Mouse (Mus musculus) thymus, adult 18-20 months (tissue): ENCODE results near the gene Btg2.

Source experiments
- DNase-seq, 2 experiments: peaks; one replicate each; pipeline ENCODE4 v3.0.0; 2022; ENCODE audit warnings: mixed read lengths in 2 of 2

Gene Btg2

DNA sequence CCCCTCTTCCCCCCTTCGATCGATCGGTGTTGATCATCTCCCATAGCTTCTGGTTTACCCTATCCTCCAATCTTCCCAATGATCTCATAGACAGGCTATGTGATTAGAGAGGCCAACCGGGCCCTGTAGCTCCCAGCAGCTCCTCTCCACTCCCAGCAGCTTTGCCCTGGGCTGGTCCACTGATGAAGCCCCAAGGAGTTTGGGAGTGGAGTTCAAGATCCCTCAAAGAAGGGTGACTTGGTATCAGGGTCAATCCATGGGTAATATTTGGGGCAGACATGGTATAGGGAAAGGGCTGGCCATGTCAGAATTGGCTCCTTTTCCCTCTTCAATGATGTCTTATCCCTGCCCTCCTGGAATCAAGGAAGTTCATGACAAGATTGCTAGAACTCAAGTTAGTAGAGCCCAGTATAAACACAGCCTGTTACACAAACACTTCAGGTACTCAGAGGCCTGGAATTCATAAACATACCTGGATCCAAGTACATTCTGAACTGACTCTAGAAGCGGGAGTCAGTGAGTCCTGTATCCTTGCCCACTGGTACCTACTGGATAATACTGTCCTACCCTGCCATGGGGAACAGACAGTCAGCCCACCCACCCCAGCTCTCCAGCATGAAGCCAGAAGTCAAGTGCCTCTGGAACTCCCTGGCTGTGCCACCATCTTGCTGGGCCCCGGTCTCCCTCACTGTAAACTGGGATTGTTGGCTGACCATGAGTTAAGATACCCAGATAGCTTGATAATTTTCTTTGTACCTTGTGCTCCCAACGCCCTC, 18.3 kb upstream of the Btg2 start:
- no peak for DNase-seq

DNA sequence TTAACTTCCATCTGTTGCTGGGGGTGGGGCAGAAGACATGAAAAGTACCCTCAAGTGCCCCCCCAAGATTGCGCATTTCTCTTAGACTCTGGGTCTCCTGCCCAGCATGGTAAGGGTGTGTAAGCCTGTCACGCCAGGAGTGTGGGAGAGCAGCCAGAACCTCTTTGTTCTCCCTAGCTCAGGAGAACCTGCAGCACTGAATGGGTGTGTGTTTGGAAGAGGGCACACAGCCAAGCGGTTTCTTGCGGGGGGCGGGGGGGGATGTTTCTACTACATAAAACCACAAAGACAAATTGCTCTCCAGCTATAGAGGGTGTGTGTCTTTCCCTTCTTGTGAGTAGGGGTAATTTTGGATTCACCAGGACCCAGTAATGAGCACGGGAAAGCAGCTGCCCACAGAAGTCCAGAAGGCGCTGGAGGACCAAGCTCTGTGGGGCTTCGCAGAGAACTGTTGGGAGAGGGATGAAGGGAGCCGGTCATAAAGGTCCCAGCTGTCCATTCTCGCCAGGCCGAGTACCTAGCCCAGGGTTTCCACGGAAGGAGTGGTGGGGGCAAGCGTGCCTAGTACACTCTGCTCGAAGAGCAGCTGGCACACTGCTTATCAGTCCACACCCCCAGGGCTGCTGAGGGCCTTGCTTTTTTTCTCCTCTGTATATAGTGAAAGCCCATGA, 17.5 kb upstream of the Btg2 start:
- no peak for DNase-seq

DNA sequence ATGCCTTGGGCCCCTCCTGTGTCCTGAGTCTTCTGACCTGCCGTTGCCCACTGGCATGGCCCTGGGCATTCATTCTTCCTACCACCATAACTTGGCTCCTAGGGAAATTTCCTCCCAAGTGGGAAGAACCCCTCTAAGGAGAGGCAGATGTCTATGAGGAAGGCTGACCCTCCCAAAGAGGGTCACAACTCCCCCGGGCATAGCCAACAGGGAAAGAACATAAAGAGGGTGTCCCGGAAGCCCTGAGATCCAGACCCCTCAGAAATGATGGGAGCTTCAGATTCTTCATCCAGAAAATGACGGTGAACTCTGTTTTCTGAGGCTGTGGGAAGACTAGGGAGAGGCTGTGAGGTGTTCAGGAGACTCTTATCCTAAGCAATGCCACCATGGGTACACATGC, 16.8 kb upstream of the Btg2 start:
- no peak for DNase-seq

DNA sequence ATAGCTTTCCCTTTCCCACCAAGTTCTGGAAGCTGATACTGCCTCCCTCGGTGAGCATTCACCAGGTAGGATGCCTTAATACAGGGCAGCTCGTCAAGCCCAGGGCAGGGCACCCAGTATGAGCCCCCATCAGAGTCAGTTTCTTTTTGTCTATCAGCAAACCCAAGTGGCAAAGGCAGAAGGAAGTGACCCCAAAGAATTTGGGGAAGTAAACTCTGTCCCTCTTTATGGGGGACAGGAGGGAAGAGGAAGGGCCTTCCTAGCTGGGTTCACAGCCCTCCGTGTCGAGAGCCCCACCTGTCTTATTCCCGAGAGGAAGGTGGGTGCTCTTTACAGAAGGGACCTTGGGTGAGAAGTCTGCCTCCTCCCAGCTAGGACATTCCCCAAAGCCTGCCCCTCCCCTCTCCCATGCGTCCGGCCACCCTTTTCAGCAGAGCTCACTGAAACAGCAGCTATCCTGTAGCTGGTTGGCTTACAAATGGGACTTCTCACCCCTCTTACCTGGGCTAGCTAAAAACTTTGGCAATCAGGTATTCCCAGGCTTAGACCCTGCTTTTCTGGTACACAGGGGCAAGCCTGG, 16.2 kb upstream of the Btg2 start:
- no peak for DNase-seq

DNA sequence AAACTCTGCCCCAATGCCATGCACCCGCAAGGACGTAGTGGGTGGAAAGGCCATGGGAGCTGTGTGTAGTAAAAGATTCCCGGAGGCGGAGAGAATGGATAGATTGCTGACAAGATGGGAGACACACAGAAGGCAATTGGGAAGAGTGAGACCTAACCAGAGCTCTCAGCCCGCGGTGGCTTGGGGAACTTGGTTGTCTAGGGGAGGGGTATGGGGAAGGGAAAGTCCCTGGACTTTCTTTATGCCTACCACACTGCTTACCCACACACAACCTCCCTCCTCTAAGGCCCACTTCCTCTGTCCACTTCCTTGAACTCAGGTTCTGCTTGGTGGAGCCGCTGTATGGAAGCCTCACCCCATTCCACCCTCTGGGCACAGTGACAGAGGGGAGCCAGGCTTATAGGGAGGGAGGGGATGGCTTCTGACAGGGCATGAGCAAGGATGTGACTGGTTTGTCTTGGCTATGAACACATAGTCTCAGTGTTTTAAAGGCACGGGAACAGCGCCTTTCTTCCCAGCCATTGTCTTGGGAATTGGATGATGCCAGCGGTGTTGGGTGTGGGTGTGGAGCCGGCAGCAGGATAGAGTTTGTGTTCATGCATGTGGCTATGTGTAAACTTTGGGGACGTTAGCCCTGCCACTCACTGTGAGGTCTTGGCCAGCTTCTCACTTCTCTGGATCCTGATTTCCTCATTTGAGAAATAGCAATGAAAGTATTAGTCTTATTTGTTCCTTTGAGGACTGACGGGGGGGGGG, 15.0 kb upstream of the Btg2 start:
- DNase-seq, result no peak

DNA sequence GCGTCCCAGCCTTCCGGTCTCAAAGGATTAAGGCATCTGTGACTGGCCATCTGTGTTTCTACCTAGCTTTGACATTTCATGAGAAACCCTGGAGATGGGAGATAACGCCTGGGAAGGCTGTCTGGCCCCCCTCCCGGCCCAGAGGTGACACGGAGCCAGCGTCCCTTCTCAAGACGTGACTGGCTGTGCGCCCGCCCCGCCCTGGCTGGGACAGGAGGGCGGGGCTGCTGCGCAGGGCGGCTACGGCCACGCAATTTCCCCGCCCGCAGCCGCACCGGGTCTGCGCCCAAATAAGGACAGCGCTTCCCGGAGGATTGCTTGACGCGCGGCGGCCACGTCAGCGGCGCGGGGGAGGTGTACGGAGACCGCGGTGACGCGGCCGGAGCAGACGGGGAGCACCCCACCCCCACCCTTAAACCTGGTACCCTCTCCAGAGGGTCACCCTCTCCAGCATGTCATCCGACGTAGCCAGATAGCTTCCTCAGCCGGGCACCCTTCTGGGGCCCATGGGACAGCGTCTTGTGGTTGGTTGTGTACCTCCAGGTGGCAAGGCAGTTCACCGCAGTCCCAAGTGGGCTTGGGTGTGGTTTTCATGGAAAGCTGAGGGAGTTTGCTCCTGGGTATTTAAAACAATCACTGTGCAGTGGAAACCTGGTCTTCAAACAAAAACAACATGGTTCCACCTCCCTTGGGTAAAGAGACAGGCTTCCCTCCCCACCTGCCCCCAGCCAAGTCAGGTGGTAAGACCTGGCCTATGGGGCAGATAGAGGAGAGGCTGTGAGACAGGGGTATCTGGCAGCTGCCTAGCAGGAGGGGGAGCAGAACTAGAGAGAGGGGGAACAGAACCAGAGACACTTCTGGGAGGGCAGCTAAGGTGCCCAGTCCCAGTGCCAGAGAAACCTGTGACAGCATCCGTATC, 14.2 kb upstream of the Btg2 start:
- peak; percentile 79 to 85 for DNase-seq

DNA sequence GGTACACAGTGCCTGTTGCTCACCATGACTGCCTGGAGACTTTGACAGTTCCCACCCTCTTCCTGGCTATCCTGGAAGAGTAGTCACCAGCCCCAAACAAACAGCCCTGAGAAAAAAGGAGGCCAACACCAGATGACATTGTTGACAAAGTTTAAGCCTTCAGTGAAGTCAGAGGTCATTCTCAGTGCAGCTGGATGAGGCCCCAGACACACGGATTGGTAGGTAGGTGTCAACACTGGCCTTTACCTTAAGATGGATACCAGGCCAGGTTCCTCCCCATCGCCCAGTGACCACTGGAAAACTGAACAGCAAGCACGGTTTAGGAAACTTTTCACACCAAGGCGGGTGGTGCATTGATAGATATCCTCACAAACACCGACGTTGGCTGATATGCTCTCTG, 13.4 kb upstream of the Btg2 start:
- no peak for DNase-seq

DNA sequence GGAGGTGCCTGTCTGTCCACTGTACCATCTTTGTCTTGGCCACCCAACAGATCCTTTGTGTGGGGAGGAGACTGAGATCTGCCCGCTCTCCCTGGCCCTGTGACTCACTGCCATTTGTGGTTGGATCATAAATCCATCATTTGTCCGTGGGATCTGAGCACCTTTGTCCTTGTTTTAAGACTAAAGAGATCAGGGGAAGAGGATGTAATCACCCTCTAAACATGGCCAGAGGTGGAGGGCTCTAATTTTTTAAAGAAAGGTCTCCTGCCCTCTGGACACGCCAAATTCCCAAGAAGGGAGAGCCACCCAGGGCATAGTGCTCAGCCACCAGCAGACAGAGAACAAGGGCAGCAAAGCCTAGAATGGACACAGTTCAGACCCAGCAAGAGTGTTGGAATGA, 12.9 kb upstream of the Btg2 start:
- no peak for DNase-seq

DNA sequence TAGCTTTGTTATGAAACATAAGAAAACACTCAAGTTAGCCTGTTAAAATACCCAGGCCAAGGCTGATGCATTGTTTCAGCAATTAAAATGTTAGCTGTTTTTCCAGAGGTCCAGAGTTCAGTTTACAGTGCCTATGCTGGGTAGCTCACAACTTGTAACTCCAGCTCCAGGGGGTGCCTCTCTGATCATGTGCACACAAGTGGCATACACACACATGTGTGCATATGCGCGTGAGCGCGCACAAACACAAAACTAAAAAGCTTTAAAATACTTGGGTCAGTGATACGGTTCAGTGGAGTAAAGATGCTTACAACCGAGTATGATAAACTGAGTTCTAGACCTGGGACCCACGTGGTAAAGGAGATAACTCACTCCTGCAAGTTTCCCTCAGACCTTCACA, 10.2 kb upstream of the Btg2 start:
- DNase-seq, result no peak

DNA sequence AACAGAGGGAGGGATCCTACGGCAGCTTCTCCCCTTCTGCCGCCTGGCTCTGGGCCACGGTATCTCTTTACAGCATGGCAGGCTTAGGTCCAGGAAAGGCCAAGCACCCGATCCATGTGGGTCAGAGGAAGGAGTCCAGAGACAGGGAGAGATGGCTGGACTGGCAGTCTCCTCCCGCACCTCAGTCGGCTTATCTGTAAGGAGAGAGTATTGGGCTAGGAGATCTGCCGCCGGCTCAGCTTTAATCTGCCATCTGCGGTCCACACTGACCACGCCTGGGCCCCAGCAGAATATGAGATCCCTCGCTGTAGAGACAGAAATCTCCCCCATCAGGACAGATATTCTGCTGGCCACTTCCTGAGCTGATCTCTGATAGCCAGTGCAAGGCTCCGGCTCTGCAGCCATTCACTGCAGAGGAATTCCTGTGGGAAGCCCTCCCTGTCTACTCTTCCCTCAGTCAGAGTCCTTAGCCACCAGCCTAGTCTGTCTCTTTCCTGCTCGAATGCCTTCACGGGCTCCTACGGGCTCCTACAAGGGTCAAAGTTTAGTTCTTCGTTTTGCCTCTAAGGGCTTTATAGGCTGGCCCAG, 8.0 kb upstream of the Btg2 start:
- no peak for DNase-seq

DNA sequence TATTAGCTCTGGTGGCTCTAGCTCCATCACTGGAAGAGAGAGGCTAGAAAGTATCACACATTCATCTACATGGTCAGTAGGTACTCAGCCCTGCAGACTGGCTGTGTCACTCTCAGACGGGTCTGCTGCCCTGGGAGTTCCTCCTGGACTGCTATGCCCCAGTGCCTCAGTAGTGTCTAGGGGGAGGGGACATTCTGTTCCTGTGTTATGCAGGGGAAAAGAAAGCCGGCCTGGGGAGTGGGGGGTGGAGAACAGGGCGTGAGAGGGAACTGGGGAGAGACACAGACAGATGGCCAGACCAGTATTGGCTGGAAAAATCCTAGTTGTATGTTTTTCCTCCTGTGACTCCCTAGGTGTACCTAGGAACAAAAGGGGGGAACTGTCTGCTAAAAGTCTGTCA, 7.1 kb upstream of the Btg2 start:
- DNase-seq, result no peak

DNA sequence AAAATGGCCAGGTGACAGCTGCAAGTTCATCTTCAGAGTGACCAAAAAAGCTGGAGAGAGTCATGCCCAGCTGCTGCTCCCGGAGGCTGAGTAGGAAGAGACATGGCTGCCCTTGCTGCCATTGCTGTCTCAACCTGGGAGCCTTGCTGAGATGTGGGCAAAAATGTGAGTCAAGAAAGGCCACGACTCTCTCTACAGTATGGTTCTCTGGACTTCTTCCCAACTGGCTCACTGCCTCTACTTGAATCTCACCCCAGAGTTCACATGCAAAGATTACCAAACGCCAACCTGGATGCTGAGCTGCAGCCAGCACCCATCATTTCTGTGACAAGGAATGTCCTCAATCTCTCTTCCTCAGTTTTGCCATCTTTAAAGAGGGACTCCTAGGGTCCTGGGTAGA, 5.2 kb upstream of the Btg2 start:
- DNase-seq, result no peak

DNA sequence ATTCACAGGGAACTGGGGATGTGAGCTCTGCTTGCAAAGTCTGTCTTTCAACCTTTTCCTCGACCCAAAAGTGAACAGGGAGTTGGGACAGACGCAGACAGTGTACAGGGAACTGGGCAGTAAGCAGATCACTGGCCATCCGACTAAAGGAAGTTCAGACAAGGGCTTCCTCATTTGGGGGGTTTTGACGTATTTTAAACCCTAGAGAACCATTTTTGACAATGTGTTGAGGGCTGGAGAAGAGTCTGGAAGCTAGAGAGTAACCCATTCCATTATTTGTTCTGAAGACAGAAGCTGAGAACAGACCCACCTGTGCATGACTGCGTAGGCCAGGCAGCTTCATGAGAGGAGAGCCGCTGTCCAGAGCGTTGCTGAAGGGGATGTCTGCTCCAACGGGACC, 4.8 kb upstream of the Btg2 start:
- no peak for DNase-seq

DNA sequence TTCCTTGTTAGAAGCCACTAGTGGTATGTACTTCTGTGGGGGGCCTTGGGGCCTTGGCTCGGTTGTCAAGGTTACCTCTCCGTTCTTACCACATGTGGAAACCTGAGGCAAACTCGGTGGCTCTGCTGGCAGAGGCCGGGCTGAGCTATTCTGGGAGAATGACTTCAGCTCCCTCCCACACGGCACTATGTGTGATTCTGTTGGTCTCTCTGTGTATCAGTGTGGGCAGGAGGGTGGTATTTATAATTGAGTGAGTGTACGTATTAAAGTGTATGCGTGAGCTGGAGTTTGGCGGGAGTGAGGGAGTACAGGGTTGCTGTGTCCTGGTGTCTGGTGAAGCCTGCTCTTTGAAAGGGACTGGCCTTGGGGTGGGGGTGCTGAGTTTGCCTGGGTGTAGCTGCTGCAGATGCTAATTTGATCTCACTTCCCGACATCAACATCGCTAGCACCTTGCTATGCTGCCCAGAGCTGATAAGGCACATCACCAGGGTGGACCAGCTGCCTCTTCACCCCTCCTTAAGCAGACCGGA, 4.1 kb upstream of the Btg2 start:
- DNase-seq, result no peak

DNA sequence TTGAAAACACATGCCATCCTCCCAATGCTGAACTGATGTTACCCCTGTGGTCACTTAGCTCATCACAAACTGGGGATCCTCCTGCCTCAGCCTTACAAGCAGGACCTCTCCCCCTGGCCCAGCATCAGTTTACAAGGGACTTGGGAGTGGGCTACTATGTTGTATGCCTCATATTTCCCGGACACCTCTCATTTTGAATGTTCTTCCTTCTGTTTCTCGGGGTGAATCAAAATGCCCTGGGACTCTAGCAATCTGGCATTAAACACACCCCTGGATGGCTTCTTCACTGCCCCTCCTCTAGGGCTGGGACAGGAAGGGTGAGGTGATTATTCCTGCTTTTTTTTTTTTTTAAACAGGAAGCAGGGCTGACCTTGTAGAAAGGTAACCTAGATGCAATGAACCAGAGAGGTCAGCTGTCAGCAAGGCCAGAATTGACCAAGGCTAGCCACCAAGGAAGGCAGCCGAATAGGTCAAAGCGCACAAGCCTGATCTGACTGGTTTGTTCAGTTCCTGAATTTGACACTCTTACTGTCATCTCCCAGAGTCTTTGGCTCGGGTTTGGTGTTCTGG, 2.0 kb upstream of the Btg2 start:
- DNase-seq, result no peak

DNA sequence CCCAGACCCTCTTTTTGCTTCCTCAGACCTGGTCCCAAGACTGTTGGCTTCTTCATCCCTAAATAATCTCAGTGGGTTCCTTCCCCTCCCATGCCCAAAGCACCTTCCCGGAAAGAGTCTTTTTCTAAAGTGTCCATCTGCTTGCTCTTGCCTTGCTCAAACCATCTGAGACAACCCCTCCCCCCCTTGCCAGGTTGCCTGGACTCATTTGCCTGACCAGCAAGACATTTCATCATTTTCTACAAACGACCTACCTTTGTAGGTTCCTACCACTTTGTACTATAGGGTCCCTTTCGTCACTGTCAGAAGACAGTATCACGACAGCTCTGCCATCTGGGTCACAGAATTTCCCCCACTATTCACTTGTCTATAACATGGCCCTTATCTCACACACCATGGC, 1.5 kb upstream of the Btg2 start:
- DNase-seq, result no peak

DNA sequence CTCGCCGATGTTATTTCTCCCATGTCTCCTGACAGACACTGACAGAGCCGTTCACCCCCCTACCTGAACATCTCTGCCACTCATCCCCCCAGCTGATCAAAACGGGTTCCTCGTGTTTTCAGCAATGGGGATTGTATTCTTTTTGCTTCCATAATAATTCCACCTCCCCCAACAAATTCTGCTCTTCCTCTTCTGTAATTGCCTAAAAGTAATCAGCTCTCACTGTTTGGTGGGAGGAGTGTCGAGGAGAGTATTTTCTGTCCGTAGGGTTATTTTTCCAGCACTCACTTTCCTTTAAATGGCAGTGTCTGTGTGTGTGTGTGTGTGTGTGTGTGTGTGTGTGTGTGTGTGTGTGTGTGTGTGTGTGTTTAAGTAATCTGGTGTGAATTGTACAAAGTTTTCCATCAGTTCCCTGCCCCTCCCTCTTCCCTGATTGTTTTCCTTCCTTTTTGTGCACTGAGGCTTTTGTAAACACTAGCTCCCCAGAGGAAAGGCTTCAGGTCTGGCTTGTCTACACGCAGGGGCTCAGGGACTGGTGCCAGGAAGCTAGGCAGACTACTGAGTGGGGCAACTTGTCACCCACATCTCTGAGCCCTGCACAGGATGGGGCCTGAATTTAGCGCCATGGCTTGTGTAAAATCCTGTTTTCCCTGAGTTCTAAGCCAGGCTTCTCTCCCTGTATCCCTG, 700 bp upstream of the Btg2 start:
- DNase-seq, result peak in 1 of 2 experiments; percentile 66

DNA sequence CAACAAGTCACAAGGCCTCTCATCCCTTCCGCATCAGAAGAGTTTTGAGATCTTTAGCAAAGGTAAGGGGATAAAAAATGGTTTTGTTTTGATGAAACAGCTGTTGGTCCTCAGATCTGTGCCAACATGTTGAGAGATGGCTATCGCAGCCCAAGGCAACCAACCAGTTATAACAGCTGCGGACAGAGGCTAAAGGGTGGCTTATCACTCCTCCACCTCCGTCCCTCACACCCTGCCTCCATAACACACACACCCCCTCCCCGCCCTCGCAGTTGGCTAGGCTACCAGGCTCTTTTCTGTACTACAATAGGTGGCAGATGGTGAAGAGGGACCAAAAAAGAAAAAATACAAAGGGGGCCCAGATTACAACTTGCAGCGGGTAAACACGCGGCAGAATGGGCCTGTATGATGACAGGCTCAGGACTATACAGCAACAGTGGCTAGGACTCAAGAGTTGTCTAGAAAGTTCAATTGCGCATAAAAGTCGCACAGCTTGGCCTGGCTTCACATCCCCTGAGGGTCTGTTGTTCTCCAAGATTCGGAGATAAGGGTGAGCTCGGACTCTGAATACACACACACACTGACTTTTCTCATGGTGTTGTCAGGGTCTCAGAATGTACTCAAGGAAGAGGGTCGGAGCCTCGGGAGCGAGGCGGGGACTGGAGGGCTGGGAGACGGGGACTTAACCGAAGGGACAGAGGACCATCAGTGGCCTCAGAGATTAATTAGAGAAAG, 692 bp downstream of the Btg2 start:
- DNase-seq, result no peak

DNA sequence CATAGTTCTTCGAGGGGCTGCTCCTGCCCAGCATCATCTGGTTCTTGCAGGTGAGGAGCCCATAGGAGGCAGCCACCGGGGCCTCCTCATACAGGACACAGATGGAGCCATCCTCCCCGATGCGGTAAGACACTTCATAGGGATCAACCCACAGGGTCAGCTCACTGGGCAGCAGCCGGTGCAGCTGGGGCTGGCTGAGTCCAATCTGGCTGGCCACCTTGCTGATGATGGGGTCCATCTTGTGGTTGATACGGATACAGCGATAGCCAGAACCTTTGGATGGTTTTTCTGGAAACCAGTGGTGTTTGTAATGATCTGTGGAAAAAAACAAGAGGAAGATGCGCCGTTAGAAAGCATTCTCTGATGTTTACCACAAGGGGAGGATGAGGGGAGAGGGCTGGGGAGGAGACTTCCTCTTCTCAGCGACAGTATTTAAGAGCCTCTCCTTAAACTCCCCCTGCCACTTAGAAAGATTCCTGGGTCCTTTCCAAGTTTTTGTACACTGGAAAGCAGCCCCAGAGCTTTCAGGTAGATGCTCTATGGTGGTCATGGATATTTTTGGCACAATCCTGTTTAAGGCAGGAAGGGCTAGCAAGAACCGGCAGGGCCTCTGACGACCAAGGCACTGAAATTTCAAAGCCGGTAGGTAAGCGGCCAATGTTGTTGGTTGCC, 1.4 kb downstream of the Btg2 start:
- peak in 1 of 2 experiments; percentile 71 for DNase-seq

DNA sequence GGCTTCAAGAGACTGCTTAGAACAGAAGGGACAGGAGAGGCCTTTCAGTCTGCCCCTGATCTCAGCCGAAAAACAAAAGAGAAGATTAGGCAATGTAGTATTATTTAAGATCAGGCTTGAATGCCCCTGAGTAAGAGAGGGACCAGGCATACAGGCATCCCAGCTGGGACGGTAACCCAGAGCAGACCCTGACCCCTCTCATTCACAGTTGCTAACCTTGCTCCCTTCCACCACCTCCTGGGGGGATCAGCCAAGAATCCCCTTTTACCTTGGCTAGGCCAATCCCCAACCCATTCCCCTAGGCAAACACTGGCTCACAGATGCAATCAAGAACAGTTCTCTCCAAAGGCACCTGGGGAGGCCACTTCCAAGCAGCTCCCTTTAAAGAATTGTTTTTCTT, 2.1 kb downstream of the Btg2 start:
- no peak for DNase-seq
